Mouse (Mus musculus) liver, embryonic 15.5 days (tissue): Measurements from ENCODE around the gene Psmd5. TPM values are rescaled to one million over a fixed set of nuclear protein-coding genes. Genes with fewer than 3 reads are reported as not detected.
"Not testable (repeated sequence)": the region's sequence is repeated elsewhere in the genome, so short reads cannot be mapped to it uniquely, and the experiment has no call there.

Source experiments
- ATAC-seq: fragments of 200-750 bp; cut with Nextera tagmentation; 2 replicates; pipeline ENCODE4 v1.8.0; 2017; ENCODE audit warnings: moderate number of reproducible peaks, mild to moderate bottlenecking, moderate library complexity; ENCODE audit not compliant: insufficient read depth
- H3K27ac ChIP-seq: fragments of 300-500 bp; sonication (generic); replicated peaks from 2 replicates; pipeline ENCODE4 v1.5.1; 2015; ENCODE audit warnings: mild to moderate bottlenecking, inconsistent platforms
- H3K27me3 ChIP-seq: fragments of 300-500 bp; sonication (generic); 2 replicates; pipeline ENCODE4 v1.6.1; 2015; ENCODE audit warnings: mild to moderate bottlenecking, inconsistent platforms
- H3K36me3 ChIP-seq: fragments of 300-500 bp; sonication (generic); replicated peaks from 2 replicates; pipeline ENCODE4 v1.6.1; 2015; ENCODE audit warnings: moderate library complexity, mild to moderate bottlenecking, inconsistent platforms
- H3K4me1 ChIP-seq: fragments of 300-500 bp; sonication (generic); replicated peaks from 2 replicates; pipeline ENCODE4 v1.6.1; 2015; ENCODE audit warnings: inconsistent platforms
- H3K4me2 ChIP-seq: fragments of 300-500 bp; sonication (generic); 2 replicates; pipeline ENCODE4 v1.6.1; 2015; ENCODE audit warnings: moderate library complexity, mild to moderate bottlenecking, inconsistent platforms
- H3K4me3 ChIP-seq: fragments of 300-500 bp; sonication (generic); replicated peaks from 2 replicates; pipeline ENCODE4 v1.5.1; 2015; ENCODE audit warnings: mild to moderate bottlenecking, inconsistent platforms
- H3K9ac ChIP-seq: fragments of 300-500 bp; sonication (generic); 2 replicates; pipeline ENCODE4 v1.6.1; 2015; ENCODE audit warnings: moderate library complexity, mild to moderate bottlenecking, inconsistent platforms
- H3K9me3 ChIP-seq: fragments of 300-500 bp; sonication (generic); replicated peaks from 2 replicates; pipeline ENCODE4 v1.6.1; 2016; ENCODE audit warnings: inconsistent platforms
- WGBS: fragments of 180-500 bp; shearing (Covaris S2); methylation state at CpG from one replicate; pipeline ENCODE4 v1.1.7; 2015; ENCODE audit warnings: mixed read lengths; ENCODE audit not compliant: insufficient replicate concordance; 5-methylcytosine and 5-hydroxymethylcytosine counted together
- polyA plus RNA-seq: library from polyadenylated mRNA; unstranded; fragments of >200 nt; fragmentation: Nextera tagmentation; extraction: Ambion mirVana; gene quantifications from 2 replicates; pipeline ENCODE4 v1.2.1, GENCODE M21; 2015

Gene Psmd5
- polyA plus RNA-seq, 1 experiment from 2014 or later, result 71.5 TPM

GRCm38 (mm10) chr2:34857728-34858127 is 17.0 kb downstream of the Psmd5 start:
- Histone ChIP-seq H3K36me3 (peaks cover 93% of the 10 kb centered on the region), H3K9ac (no peak overlapping the region), H3K27me3 (no peaks in the 10 kb centered on the region), H3K9me3 (no peaks in the 10 kb centered on the region), H3K4me3 (no peak overlapping the region), H3K4me1 (peaks cover 9% of the 10 kb centered on the region), H3K4me2 (no peak overlapping the region), H3K27ac (no peak overlapping the region)
- WGBS, result 47% methylated on average over 8 of the region's 8 CpGs
- ATAC-seq, result no peak

- H3K4me3 ChIP-seq, result no peak overlapping the region
- H3K36me3 ChIP-seq, result peaks cover 100% of the 10 kb centered on the region
- no peak overlapping the region for H3K27ac ChIP-seq
- H3K9ac ChIP-seq, result no peak overlapping the region
- peak; percentile 15; the same call in 1 of the 2 replicates for ATAC-seq
- H3K9me3 ChIP-seq, result no peaks in the 10 kb centered on the region
- WGBS, result 89% methylated on average over 4 of the region's 4 CpGs
- no peak overlapping the region for H3K4me2 ChIP-seq
- no peaks in the 10 kb centered on the region for H3K27me3 ChIP-seq
- H3K4me1 ChIP-seq, result peaks cover 9% of the 10 kb centered on the region
These were observed 19.5 kb downstream of the Psmd5 start for GRCm38 (mm10) chr2:34855265-34855664.

- Histone ChIP-seq H3K4me3 (no peak overlapping the region), H3K9me3 (no peaks in the 10 kb centered on the region), H3K36me3 (peaks cover 38% of the 10 kb centered on the region), H3K4me2 (no peak overlapping the region), H3K27me3 (no peaks in the 10 kb centered on the region), H3K9ac (no peak overlapping the region), H3K27ac (no peak overlapping the region), H3K4me1 (no peaks in the 10 kb centered on the region)
- no peak for ATAC-seq
- WGBS, result 78% methylated on average over 1 of the region's 1 CpGs
These were observed 27.1 kb downstream of the Psmd5 start for GRCm38 (mm10) chr2:34847702-34848101.

GRCm38 (mm10) chr2:34843211-34843939 is 31.4 kb downstream of the Psmd5 start:
- Histone ChIP-seq H3K9me3 (no peaks in the 10 kb centered on the region), H3K9ac (no peak overlapping the region), H3K27ac (no peak overlapping the region), H3K36me3 (no peaks in the 10 kb centered on the region), H3K4me2 (no peak overlapping the region), H3K27me3 (no peaks in the 10 kb centered on the region), H3K4me3 (no peak overlapping the region), H3K4me1 (no peaks in the 10 kb centered on the region)
- no peak for ATAC-seq
- 60% methylated on average over 11 of the region's 11 CpGs for WGBS

- no peak for ATAC-seq
- Histone ChIP-seq H3K4me1 (no peaks in the 10 kb centered on the region), H3K4me3 (no peak overlapping the region), H3K36me3 (no peaks in the 10 kb centered on the region), H3K27ac (no peak overlapping the region), H3K4me2 (no peak overlapping the region), H3K27me3 (no peaks in the 10 kb centered on the region), H3K9ac (no peak overlapping the region), H3K9me3 (no peaks in the 10 kb centered on the region)
- 85% methylated on average over 8 of the region's 8 CpGs for WGBS
These were observed 33.1 kb downstream of the Psmd5 start for GRCm38 (mm10) chr2:34841706-34842105.

GRCm38 (mm10) chr2:34840143-34840542 is 34.6 kb downstream of the Psmd5 start:
- H3K4me3 ChIP-seq, H3K9me3 ChIP-seq, H3K9ac ChIP-seq, H3K4me1 ChIP-seq, H3K27me3 ChIP-seq, H3K4me2 ChIP-seq, H3K27ac ChIP-seq, ATAC-seq, H3K36me3 ChIP-seq: not testable (repeated sequence)
- WGBS, result 65% methylated on average over 5 of the region's 5 CpGs

GRCm38 (mm10) chr2:34835669-34836068 is 39.1 kb downstream of the Psmd5 start:
- no peak overlapping the region for H3K4me3 ChIP-seq
- H3K27me3 ChIP-seq, result peaks cover 3% of the 10 kb centered on the region; the same call in 1 of the 2 replicates
- no peaks in the 10 kb centered on the region for H3K4me1 ChIP-seq
- no peaks in the 10 kb centered on the region for H3K9me3 ChIP-seq
- 55% methylated on average over 3 of the region's 3 CpGs for WGBS
- ATAC-seq, result no peak
- no peak overlapping the region for H3K4me2 ChIP-seq
- no peak overlapping the region for H3K9ac ChIP-seq
- H3K36me3 ChIP-seq, result no peaks in the 10 kb centered on the region
- no peak overlapping the region for H3K27ac ChIP-seq

- 78% methylated on average over 17 of the region's 17 CpGs for WGBS
- no peak overlapping the region for H3K4me2 ChIP-seq
- no peaks in the 10 kb centered on the region for H3K4me1 ChIP-seq
- peaks cover 3% of the 10 kb centered on the region; the same call in 1 of the 2 replicates for H3K27me3 ChIP-seq
- no peaks in the 10 kb centered on the region for H3K9me3 ChIP-seq
- ATAC-seq, result no peak
- no peak overlapping the region for H3K9ac ChIP-seq
- no peak overlapping the region for H3K4me3 ChIP-seq
- no peaks in the 10 kb centered on the region for H3K36me3 ChIP-seq
- no peak overlapping the region for H3K27ac ChIP-seq
These were observed 41.1 kb downstream of the Psmd5 start for GRCm38 (mm10) chr2:34833624-34834023.

GRCm38 (mm10) chr2:34832766-34833457 is 41.9 kb downstream of the Psmd5 start, which contains the start of gene Gm34653:
Gene Gm34653, plus strand, starts transcription at chr2:34833007.
- not testable (repeated sequence) for H3K27ac ChIP-seq, ATAC-seq, H3K4me2 ChIP-seq, H3K27me3 ChIP-seq, H3K36me3 ChIP-seq, H3K9ac ChIP-seq, H3K4me1 ChIP-seq, H3K9me3 ChIP-seq, H3K4me3 ChIP-seq
- WGBS, result 49% methylated on average over 11 of the region's 11 CpGs

- H3K36me3 ChIP-seq, H3K4me3 ChIP-seq, H3K27me3 ChIP-seq, H3K9me3 ChIP-seq, H3K9ac ChIP-seq, ATAC-seq, H3K4me2 ChIP-seq, H3K27ac ChIP-seq: not testable (repeated sequence)
- 85% methylated on average over 17 of the region's 17 CpGs for WGBS
- peaks cover 19% of the 10 kb centered on the region for H3K4me1 ChIP-seq
These were observed 44.7 kb downstream of the Psmd5 start for GRCm38 (mm10) chr2:34830066-34830465.

GRCm38 (mm10) chr2:34828026-34828425 is 46.7 kb downstream of the Psmd5 start:
- peak overlapping the region; percentile 70 for H3K27ac ChIP-seq
- no peaks in the 10 kb centered on the region; the same call in 1 of the 2 replicates for H3K27me3 ChIP-seq
- H3K36me3 ChIP-seq, result 0 out of 2 replicates have a peak, but pooled peaks cover 3% of the 10 kb centered on the region
- no peak overlapping the region for H3K4me3 ChIP-seq
- WGBS, result 58% methylated on average over 1 of the region's 1 CpGs
- H3K4me2 ChIP-seq, result peak overlapping the region; percentile 23; the same call in 1 of the 2 replicates
- peak; percentile 23 for ATAC-seq
- peaks cover 38% of the 10 kb centered on the region for H3K4me1 ChIP-seq
- no peaks in the 10 kb centered on the region for H3K9me3 ChIP-seq
- no peak overlapping the region for H3K9ac ChIP-seq
